Mouse (Mus musculus): ENCODE data around the gene Ctnna3. TPM values are rescaled to one million over a fixed set of nuclear protein-coding genes. Genes with fewer than 3 reads are reported as not detected.

Ctnna3 gene
- polyA plus RNA-seq, 1 experiment from 2014 or later: 0.35 TPM

- no peak overlapping the region for H3K27ac ChIP-seq (replicated peaks; ENCODE audit: low read depth, low read length)
- H3K9ac ChIP-seq (replicated peaks; ENCODE audit: low read length): no peak overlapping the region
- 79% methylated on average over 2 of the region's 2 CpGs for WGBS
- no peaks in the 10 kb centered on the region for H3K4me1 ChIP-seq (ENCODE audit: control insufficient read depth, insufficient read depth, low read length)
- no peak overlapping the region for H3K4me2 ChIP-seq (ENCODE audit: low read depth, low read length)
- H3K36me3 ChIP-seq (replicated peaks; ENCODE audit: control insufficient read depth, insufficient read depth, low read depth, low read length): no peaks in the 10 kb centered on the region
- H3K27me3 ChIP-seq (ENCODE audit: control insufficient read depth, insufficient read depth, low read length): no peaks in the 10 kb centered on the region
- H3K4me3 ChIP-seq (ENCODE audit: low read depth, low read length): no peak overlapping the region
- ATAC-seq (replicated peaks; ENCODE audit: insufficient number of reproducible peaks, low FRiP score, low TSS enrichment, low read depth) (no peak), DNase-seq (ENCODE audit: low spot score) (no peak)
- H3K9me3 ChIP-seq (replicated peaks; ENCODE audit: control insufficient read depth, low read length): no peaks in the 10 kb centered on the region
These were observed 1446.6 kb downstream of the Ctnna3 start for GRCm38 (mm10) chr10:64876506-64876905.

- H3K4me3 ChIP-seq (ENCODE audit: low read depth, low read length): no peak overlapping the region
- no peak overlapping the region for H3K9ac ChIP-seq (replicated peaks; ENCODE audit: low read length)
- DNase-seq (ENCODE audit: low spot score): no peak
- no peak overlapping the region for H3K4me2 ChIP-seq (ENCODE audit: low read depth, low read length)
- 71% methylated on average over 3 of the region's 3 CpGs for WGBS
- no peaks in the 10 kb centered on the region for H3K9me3 ChIP-seq (replicated peaks; ENCODE audit: control insufficient read depth, low read length)
- no peaks in the 10 kb centered on the region for H3K36me3 ChIP-seq (replicated peaks; ENCODE audit: control insufficient read depth, insufficient read depth, low read depth, low read length)
- H3K27me3 ChIP-seq (ENCODE audit: control insufficient read depth, insufficient read depth, low read length): no peaks in the 10 kb centered on the region
- ATAC-seq (replicated peaks; ENCODE audit: insufficient number of reproducible peaks, low FRiP score, low TSS enrichment, low read depth): no peak
- no peak overlapping the region for H3K27ac ChIP-seq (replicated peaks; ENCODE audit: low read depth, low read length)
- H3K4me1 ChIP-seq (ENCODE audit: control insufficient read depth, insufficient read depth, low read length): no peaks in the 10 kb centered on the region
These were observed 1450.0 kb downstream of the Ctnna3 start for GRCm38 (mm10) chr10:64879860-64880259.

- Histone ChIP-seq H3K27me3 (ENCODE audit: control insufficient read depth, insufficient read depth, low read length) (no peaks in the 10 kb centered on the region), H3K4me3 (ENCODE audit: low read depth, low read length) (no peak overlapping the region), H3K4me2 (ENCODE audit: low read depth, low read length) (no peak overlapping the region), H3K9me3 (replicated peaks; ENCODE audit: control insufficient read depth, low read length) (no peaks in the 10 kb centered on the region), H3K27ac (replicated peaks; ENCODE audit: low read depth, low read length) (no peak overlapping the region), H3K9ac (replicated peaks; ENCODE audit: low read length) (no peak overlapping the region), H3K4me1 (ENCODE audit: control insufficient read depth, insufficient read depth, low read length) (no peaks in the 10 kb centered on the region), H3K36me3 (replicated peaks; ENCODE audit: control insufficient read depth, insufficient read depth, low read depth, low read length) (no peaks in the 10 kb centered on the region)
- no peak for DNase-seq (ENCODE audit: low spot score)
- 92% methylated on average over 9 of the region's 9 CpGs for WGBS
- no peak for ATAC-seq (replicated peaks; ENCODE audit: insufficient number of reproducible peaks, low FRiP score, low TSS enrichment, low read depth)
These were observed 1457.0 kb downstream of the Ctnna3 start for GRCm38 (mm10) chr10:64886946-64887345.

GRCm38 (mm10) chr10:64892458-64892857 is 1462.6 kb downstream of the Ctnna3 start:
- Histone ChIP-seq H3K9me3 (replicated peaks; ENCODE audit: control insufficient read depth, low read length) (no peaks in the 10 kb centered on the region), H3K9ac (replicated peaks; ENCODE audit: low read length) (no peak overlapping the region), H3K4me3 (ENCODE audit: low read depth, low read length) (no peak overlapping the region), H3K4me2 (ENCODE audit: low read depth, low read length) (no peak overlapping the region), H3K27me3 (ENCODE audit: control insufficient read depth, insufficient read depth, low read length) (no peaks in the 10 kb centered on the region), H3K27ac (replicated peaks; ENCODE audit: low read depth, low read length) (no peak overlapping the region), H3K36me3 (replicated peaks; ENCODE audit: control insufficient read depth, insufficient read depth, low read depth, low read length) (no peaks in the 10 kb centered on the region), H3K4me1 (ENCODE audit: control insufficient read depth, insufficient read depth, low read length) (no peaks in the 10 kb centered on the region)
- ATAC-seq (replicated peaks; ENCODE audit: insufficient number of reproducible peaks, low FRiP score, low TSS enrichment, low read depth) (no peak), DNase-seq (ENCODE audit: low spot score) (no peak)

- no peak overlapping the region for H3K9ac ChIP-seq (replicated peaks; ENCODE audit: low read length)
- no peak for DNase-seq (ENCODE audit: low spot score)
- WGBS: 67% methylated on average over 1 of the region's 1 CpGs
- H3K36me3 ChIP-seq (replicated peaks; ENCODE audit: control insufficient read depth, insufficient read depth, low read depth, low read length): no peaks in the 10 kb centered on the region
- H3K4me3 ChIP-seq (ENCODE audit: low read depth, low read length): no peak overlapping the region
- no peaks in the 10 kb centered on the region for H3K4me1 ChIP-seq (ENCODE audit: control insufficient read depth, insufficient read depth, low read length)
- no peak overlapping the region for H3K4me2 ChIP-seq (ENCODE audit: low read depth, low read length)
- no peaks in the 10 kb centered on the region for H3K9me3 ChIP-seq (replicated peaks; ENCODE audit: control insufficient read depth, low read length)
- no peak overlapping the region for H3K27ac ChIP-seq (replicated peaks; ENCODE audit: low read depth, low read length)
- ATAC-seq (replicated peaks; ENCODE audit: insufficient number of reproducible peaks, low FRiP score, low TSS enrichment, low read depth): no peak
- no peaks in the 10 kb centered on the region for H3K27me3 ChIP-seq (ENCODE audit: control insufficient read depth, insufficient read depth, low read length)
These were observed 1468.8 kb downstream of the Ctnna3 start for GRCm38 (mm10) chr10:64898739-64899138.

- no peaks in the 10 kb centered on the region for H3K9me3 ChIP-seq (replicated peaks; ENCODE audit: control insufficient read depth, low read length)
- no peak overlapping the region for H3K9ac ChIP-seq (replicated peaks; ENCODE audit: low read length)
- no peaks in the 10 kb centered on the region for H3K36me3 ChIP-seq (replicated peaks; ENCODE audit: control insufficient read depth, insufficient read depth, low read depth, low read length)
- no peaks in the 10 kb centered on the region for H3K4me1 ChIP-seq (ENCODE audit: control insufficient read depth, insufficient read depth, low read length)
- H3K27me3 ChIP-seq (ENCODE audit: control insufficient read depth, insufficient read depth, low read length): no peaks in the 10 kb centered on the region
- no peak overlapping the region for H3K27ac ChIP-seq (replicated peaks; ENCODE audit: low read depth, low read length)
- ATAC-seq (replicated peaks; ENCODE audit: insufficient number of reproducible peaks, low FRiP score, low TSS enrichment, low read depth) (no peak), DNase-seq (ENCODE audit: low spot score) (no peak)
- H3K4me2 ChIP-seq (ENCODE audit: low read depth, low read length): no peak overlapping the region
- no peak overlapping the region for H3K4me3 ChIP-seq (ENCODE audit: low read depth, low read length)
- WGBS: 83% methylated on average over 3 of the region's 3 CpGs
These were observed 1471.8 kb downstream of the Ctnna3 start for GRCm38 (mm10) chr10:64901726-64902125.

GRCm38 (mm10) chr10:64940975-64941374 is 1511.1 kb downstream of the Ctnna3 start:
- no peak overlapping the region for H3K27ac ChIP-seq (replicated peaks; ENCODE audit: low read depth, low read length)
- H3K36me3 ChIP-seq (replicated peaks; ENCODE audit: control insufficient read depth, insufficient read depth, low read depth, low read length): no peaks in the 10 kb centered on the region
- H3K9me3 ChIP-seq (replicated peaks; ENCODE audit: control insufficient read depth, low read length): no peaks in the 10 kb centered on the region
- H3K4me3 ChIP-seq (ENCODE audit: low read depth, low read length): no peak overlapping the region
- H3K4me1 ChIP-seq (ENCODE audit: control insufficient read depth, insufficient read depth, low read length): no peaks in the 10 kb centered on the region
- no peak overlapping the region for H3K9ac ChIP-seq (replicated peaks; ENCODE audit: low read length)
- H3K27me3 ChIP-seq (ENCODE audit: control insufficient read depth, insufficient read depth, low read length): no peaks in the 10 kb centered on the region
- DNase-seq (ENCODE audit: low spot score) (no peak), ATAC-seq (replicated peaks; ENCODE audit: insufficient number of reproducible peaks, low FRiP score, low TSS enrichment, low read depth) (no peak)
- no peak overlapping the region for H3K4me2 ChIP-seq (ENCODE audit: low read depth, low read length)
- WGBS: 87% methylated on average over 7 of the region's 7 CpGs

GRCm38 (mm10) chr10:64958391-64958790 is 1528.5 kb downstream of the Ctnna3 start:
- no peak overlapping the region for H3K27ac ChIP-seq (replicated peaks; ENCODE audit: low read depth, low read length)
- DNase-seq (ENCODE audit: low spot score) (no peak), ATAC-seq (replicated peaks; ENCODE audit: insufficient number of reproducible peaks, low FRiP score, low TSS enrichment, low read depth) (no peak)
- no peak overlapping the region for H3K4me3 ChIP-seq (ENCODE audit: low read depth, low read length)
- no peaks in the 10 kb centered on the region for H3K36me3 ChIP-seq (replicated peaks; ENCODE audit: control insufficient read depth, insufficient read depth, low read depth, low read length)
- H3K4me1 ChIP-seq (ENCODE audit: control insufficient read depth, insufficient read depth, low read length): no peaks in the 10 kb centered on the region
- H3K9me3 ChIP-seq (replicated peaks; ENCODE audit: control insufficient read depth, low read length): no peaks in the 10 kb centered on the region
- H3K4me2 ChIP-seq (ENCODE audit: low read depth, low read length): no peak overlapping the region
- no peak overlapping the region for H3K9ac ChIP-seq (replicated peaks; ENCODE audit: low read length)
- H3K27me3 ChIP-seq (ENCODE audit: control insufficient read depth, insufficient read depth, low read length): no peaks in the 10 kb centered on the region
